Mouse (Mus musculus) erythroid progenitor cell, adult 5-6 weeks (primary cell): ENCODE measurements around the gene Rft1. TPM values are rescaled to one million over a fixed set of nuclear protein-coding genes. Genes with fewer than 3 reads are reported as not detected.

Source experiments
- ATAC-seq: replicated peaks from 2 replicates; pipeline ENCODE4 v1.8.0; 2016; ENCODE audit warnings: moderate number of reproducible peaks, mild to moderate bottlenecking, moderate TSS enrichment, inconsistent platforms; ENCODE audit not compliant: poor library complexity, low FRiP score, severe bottlenecking
- total RNA-seq, 2 experiments: library from RNA; stranded (forward) in 1 of 2; stranded (reverse) in 1 of 2; fragments of 150-400 nt in 1 of 2; fragments of 186-747, 209-891 nt in 1 of 2; gene quantifications; 2 replicates each; pipeline versions ENCODE4 v1.2.3 to v1.2.4; 2015 to 2017; ENCODE audit warnings: low replicate concordance in 2 of 2

Rft1 gene
- total RNA-seq, 2 experiments from 2014 or later, result 2.1 TPM

GRCm38 (mm10) chr14:30666604-30667003 lies 12.4 kb downstream of the Rft1 start:
- ATAC-seq, result no peak

GRCm38 (mm10) chr14:30670161-30670560 lies 16.0 kb downstream of the Rft1 start:
- no peak for ATAC-seq

DNA sequence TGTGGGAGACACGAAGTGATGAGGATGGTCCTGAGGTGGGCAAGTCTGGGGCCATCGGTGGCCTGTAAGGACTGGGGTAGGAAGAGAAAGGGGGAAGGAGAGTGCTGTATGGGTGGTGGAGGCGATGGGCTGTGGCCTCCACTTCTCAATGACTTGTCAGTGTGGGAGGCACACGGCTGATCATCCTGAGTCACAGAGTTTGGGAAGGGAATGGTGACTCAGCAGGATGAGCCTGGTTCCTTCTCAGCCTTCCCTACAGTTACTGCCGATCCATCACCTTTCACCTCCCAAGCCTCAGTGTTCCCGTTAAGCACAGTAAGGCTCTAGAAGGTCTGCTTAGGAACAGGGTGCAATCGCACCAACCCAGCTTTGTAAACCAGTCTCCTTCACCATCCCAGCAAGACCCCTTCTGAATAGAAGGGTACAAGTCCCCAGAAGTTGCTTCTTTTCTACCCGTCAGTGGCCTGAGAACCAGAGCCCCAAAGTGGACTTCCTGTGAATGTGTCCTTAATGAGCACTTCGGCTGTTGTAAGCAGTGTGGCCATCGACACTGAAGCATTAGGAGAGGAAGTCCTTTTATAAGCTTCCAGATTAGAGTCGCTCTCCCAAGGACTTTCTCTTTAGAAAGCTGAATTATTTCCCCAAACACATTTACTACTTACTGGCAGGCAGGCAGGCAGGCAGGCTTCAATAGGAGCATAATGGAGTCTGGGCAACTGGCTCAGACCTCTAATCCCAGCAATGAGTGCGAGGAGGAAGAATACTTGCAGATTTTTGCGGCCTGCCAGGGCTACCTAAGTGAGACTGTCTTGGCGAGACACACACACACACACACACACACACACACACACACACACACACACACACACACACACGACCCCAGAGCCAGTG lies 17.2 kb downstream of the Rft1 start:
- ATAC-seq, result 0 out of 2 replicates have a peak, but pooled peaks have one; percentile 3

- peak; percentile 78 for ATAC-seq
Measured at GRCm38 (mm10) chr14:30671986-30672312, 17.8 kb downstream of the Rft1 start.

DNA sequence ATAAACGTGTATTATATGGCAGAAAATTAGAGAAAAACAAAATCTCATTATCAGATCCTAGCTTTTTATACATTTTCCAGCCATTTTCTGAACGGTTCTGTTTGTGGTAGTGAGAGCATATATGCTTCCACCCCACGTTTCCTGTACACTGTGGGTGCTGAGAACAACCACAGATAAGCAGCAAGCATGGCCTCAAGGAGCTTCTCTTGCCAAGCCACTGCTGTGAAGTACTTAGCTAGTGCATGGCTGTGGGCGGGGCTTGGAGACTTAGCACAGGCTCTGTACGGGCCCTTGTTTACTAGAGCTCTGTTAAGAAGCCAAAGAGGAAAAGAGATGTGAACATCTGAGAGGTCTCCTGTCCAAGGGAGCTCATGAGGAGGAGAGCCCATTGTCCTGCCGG lies 20.8 kb downstream of the Rft1 start:
- ATAC-seq, result peak; percentile 47; the same call in 1 of the 2 replicates

DNA sequence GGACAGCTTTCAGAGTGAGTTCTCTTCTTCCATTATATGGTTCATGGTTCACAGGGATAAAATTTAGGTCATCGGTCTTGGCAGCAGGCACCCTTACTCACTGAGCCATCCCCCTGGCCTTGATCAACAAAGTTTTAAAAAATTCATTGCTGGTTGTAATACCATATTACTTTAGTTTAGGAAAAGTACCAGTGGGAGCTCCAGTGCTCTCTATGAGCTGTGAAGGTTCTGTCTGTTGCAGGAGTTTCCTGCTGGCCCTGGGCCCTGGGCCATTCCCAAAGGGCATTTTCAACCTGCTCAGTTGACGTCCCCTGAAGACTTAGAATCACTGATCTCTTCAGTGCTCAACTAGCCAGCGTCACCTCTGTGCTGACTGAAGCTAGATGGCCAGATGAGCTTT lies 28.0 kb downstream of the Rft1 start:
- ATAC-seq, result no peak

- ATAC-seq, result no peak
Measured at GRCm38 (mm10) chr14:30690685-30691084, 36.5 kb downstream of the Rft1 start.

- no peak for ATAC-seq
Measured at GRCm38 (mm10) chr14:30692439-30692838, 38.3 kb downstream of the Rft1 start.

DNA sequence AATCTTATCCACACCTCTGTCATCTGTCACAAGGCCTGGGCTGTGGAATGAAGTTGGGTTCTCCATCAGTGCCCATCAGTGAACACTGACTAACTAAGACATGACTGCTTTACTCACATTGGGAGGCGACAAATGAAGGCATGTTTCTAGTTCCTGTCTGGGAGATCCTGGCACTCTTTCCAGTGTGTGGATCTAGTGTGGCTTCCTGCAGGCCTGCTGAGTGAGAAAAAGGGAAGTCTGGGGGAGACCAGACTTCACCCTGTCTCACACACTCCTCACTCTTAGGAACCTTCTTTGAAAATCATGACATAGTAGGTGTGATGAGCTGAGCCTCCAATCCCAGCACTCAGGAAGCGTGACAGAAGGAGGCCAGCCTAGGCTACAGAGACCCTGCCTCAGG lies 40.6 kb downstream of the Rft1 start:
- ATAC-seq, result no peak

DNA sequence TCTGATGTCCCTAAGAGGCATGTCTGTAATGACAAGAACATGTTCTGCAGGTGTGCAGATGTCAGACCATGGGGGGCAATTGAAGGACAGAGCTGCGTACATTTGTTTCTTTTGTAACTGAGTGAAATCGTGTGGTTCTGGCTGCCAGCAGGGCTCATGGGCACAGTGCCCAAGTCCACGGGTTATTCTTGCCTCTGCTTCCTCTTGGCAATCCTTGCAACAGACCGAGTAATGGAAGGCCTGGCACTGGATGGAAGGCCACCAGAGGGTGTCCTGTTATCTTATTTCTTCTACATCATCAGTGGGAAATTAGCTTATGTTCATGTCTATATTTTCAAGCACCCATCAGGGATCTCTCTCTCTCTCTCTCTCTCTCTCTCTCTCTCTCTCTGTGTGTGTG lies 41.4 kb downstream of the Rft1 start:
- no peak for ATAC-seq

DNA sequence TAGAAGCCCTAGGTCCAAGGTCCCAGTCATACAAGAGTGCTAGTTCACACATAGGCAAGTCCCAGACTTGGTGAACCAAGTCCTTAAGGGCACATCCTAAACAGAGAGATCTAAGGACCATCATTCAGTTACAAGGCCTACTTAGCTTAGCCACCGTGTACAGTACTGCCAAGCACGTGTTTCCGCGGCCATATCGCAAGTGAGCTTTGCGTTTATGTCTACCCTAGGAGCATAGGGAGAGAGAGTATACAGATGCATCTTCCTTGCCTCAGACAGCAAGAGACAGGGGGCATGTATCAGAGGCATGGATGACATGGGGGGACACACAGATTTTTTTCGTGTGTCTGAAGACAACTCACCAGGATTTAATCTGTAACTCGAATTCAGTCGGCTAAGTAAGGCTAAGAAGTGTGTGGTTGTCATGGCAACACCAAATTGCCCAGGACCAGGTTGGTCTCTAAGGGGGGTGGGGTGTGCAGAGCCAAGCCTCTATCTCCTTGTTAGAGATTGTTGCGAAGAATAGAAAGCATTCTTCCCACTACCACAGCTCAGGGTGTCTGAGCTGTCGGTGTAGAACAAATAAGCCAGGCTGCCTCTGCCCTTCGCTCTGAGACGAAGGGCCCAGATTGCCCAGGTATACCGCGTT lies 43.4 kb downstream of the Rft1 start:
- no peak for ATAC-seq

DNA sequence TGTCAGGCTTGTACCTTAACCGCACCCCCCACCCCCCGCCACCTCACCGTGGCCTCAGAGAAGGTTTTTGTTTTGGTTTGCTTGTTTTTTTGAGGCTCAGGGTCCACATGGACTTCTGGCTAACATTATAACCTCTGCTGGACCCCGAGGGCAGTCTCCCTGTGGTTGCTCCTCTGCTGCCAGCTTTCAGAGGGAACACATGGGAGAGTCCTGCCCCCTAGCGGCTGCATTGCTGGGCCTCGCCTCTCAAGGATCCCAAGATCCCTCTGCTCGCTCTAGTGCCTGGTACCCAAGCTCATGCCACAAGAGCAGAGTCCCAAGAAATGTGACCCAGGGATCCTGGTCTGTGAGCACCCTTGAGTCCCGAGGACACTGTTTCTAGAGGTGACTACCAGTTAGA lies 45.5 kb downstream of the Rft1 start:
- ATAC-seq, result peak; percentile 50; the same call in 1 of the 2 replicates

GRCm38 (mm10) chr14:30702512-30702911 lies 48.4 kb downstream of the Rft1 start:
- ATAC-seq, result no peak

GRCm38 (mm10) chr14:30703079-30703478 lies 48.9 kb downstream of the Rft1 start:
- no peak for ATAC-seq

- no peak for ATAC-seq
Measured at GRCm38 (mm10) chr14:30704098-30704855, 50.1 kb downstream of the Rft1 start.

GRCm38 (mm10) chr14:30711892-30712291 lies 57.7 kb downstream of the Rft1 start:
- ATAC-seq, result no peak

GRCm38 (mm10) chr14:30713769-30714168 lies 59.6 kb downstream of the Rft1 start:
- ATAC-seq, result no peak

DNA sequence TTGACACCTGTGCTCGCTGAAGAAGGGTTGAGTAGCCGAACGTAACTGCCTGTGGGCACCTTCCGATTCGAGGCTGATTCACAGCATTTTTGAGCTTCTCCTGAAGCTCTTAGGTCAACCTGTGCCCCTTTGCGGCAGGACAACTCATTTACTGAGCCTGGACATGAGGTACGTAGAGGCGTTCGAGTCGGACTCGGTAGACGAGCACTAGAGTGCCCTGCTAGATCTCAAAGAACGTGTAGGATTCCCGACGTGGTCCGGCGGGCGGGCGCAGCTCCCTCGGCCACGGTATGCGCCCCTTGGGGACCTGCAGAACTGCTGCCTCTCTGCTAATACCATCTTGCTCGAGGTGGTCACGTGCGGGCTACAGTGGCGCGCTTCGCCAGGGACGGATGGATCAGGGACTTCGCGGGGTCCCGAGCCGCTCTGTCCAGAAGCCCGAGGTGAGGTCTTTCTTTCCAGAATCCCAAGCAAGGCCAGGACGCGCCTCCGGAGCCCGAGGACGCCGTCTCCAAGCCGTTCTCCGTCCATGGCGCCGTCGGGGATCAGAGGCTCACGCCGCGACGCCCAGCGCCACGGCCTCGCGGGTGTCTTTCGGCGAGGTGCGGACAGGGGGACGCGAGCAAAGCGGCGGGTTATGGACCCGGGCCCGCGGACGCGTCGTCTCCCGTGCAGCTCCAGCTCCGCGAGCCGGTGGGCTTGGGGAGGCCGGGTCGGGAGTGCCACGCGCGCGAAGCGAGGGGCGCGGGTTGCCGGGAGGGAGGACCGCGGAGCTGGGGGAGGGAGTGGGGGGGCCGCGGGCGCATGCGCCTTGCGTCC lies 60.8 kb downstream of the Rft1 start, which contains the start of gene Sfmbt1:
Sfmbt1 (plus strand) TSS at position 51 of the 819 bp plus-strand sequence.
- ATAC-seq, result peak; percentile 42

DNA sequence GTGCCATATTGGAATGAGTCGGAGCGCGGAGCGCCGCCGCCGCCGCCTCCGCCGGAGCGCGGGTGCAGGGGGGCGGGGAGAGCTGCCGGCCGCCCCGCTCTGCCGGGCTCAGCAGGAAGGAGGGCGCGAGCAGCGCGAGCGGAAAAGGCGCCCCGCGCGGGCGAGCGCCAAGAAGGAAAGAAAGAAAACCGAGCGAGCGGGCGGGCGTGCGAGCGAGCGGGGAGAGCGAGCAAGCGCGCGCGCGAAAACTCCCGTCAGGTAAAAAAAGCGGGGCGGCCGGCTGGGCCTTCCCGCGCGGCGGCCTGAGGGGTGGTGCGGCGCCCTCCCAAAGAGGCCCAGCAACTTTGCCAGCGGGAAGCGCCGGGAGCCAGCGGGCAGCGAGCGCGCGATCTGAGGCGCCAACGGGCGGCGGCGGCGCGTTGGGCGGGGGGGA lies 61.5 kb downstream of the Rft1 start:
- ATAC-seq, result peak; percentile 64; the same call in 1 of the 2 replicates
